In genomic region chr11:115765607-115766141, GRCm38 (mm10) we compare ENCODE assay signal across 8 mouse cellular contexts. TPM values are rescaled to one million over a fixed set of nuclear protein-coding genes. Genes with fewer than 3 reads are reported as not detected.
A peak's percentile ranks its signal among the peaks of the same experiment; 100 is the strongest.
DNase-seq lines count a peak whose midpoint lies in the region; ATAC-seq and TF ChIP-seq lines count a peak whose summit lies in the region.

No protein-coding gene starts in this region.

- H3K27me3 ChIP-seq in forebrain, embryonic 14.5 days (replicated peaks; ENCODE audit: control insufficient read depth, insufficient read depth, low read length): no peaks in the 10 kb centered on the region
- no peaks in the 10 kb centered on the region for H3K27me3 ChIP-seq in hindbrain, embryonic 16.5 days (replicated peaks; ENCODE audit: control insufficient read depth, insufficient read depth, low read length)
- no peaks in the 10 kb centered on the region for H3K27me3 ChIP-seq in neural tube, embryonic 15.5 days (replicated peaks)

- H3K27ac ChIP-seq in left cerebral cortex, adult 2 months: peak overlapping the region; percentile 98
- peak overlapping the region; percentile 37 for H3K27ac ChIP-seq in bone marrow, adult 2 months (ENCODE audit: control insufficient read depth, insufficient read depth, low read depth, low read length, poor library complexity)
- peak overlapping the region; percentile 93 for H3K27ac ChIP-seq in forebrain, embryonic 14.5 days (ENCODE audit: low read depth, low read length)
- H3K27ac ChIP-seq in hindbrain, embryonic 16.5 days (ENCODE audit: low read depth, low read length): peak overlapping the region; percentile 94
- H3K27ac ChIP-seq in neural tube, embryonic 15.5 days (replicated peaks): peak overlapping the region; percentile 94

- peak overlapping the region; percentile 99 for H3K4me3 ChIP-seq in left cerebral cortex, adult 2 months
- H3K4me3 ChIP-seq in bone marrow, adult 2 months (replicated peaks; ENCODE audit: control insufficient read depth, low read depth, low read length): peak overlapping the region; percentile 56
- peak overlapping the region; percentile 72 for H3K4me3 ChIP-seq in forebrain, embryonic 14.5 days (ENCODE audit: low read depth, low read length)
- H3K4me3 ChIP-seq in hindbrain, embryonic 16.5 days (ENCODE audit: low read length): peak overlapping the region; percentile 82
- peak overlapping the region; percentile 91 for H3K4me3 ChIP-seq in neural tube, embryonic 15.5 days (replicated peaks)

- peak overlapping the region; percentile 65 for H3K4me2 ChIP-seq in forebrain, embryonic 14.5 days (ENCODE audit: low read length)
- peak overlapping the region; percentile 80 for H3K4me2 ChIP-seq in hindbrain, embryonic 16.5 days (ENCODE audit: low read length)
- H3K4me2 ChIP-seq in neural tube, embryonic 15.5 days: peak overlapping the region; percentile 80

- H3K9me3 ChIP-seq in forebrain, embryonic 14.5 days (replicated peaks; ENCODE audit: control insufficient read depth, low read length): no peaks in the 10 kb centered on the region
- no peaks in the 10 kb centered on the region for H3K9me3 ChIP-seq in hindbrain, embryonic 16.5 days (ENCODE audit: control insufficient read depth, low read length)
- no peaks in the 10 kb centered on the region for H3K9me3 ChIP-seq in neural tube, embryonic 15.5 days (replicated peaks)

- no peak; the same call in 1 of the 2 replicates for TF ChIP-seq CTCF in left cerebral cortex, adult 2 months (IDR thresholded peaks at IDR 0.05)
- TF ChIP-seq CTCF in bone marrow, adult 2 months (IDR thresholded peaks at IDR 0.05; ENCODE audit: control insufficient read depth, insufficient read depth, low read length): no peak

- DNase-seq in left cerebral cortex, adult 2 months (ENCODE audit: extremely low spot score in 1 of 2, low spot score in 2 of 2): peak; percentile 44 to 48
- DNase-seq in left cerebral cortex, adult 11 months (ENCODE audit: low spot score): no peak
- peak; percentile 63 for DNase-seq in forebrain, embryonic 14.5 days (ENCODE audit: low spot score)
- DNase-seq in lung, adult 18-20 months: peak; percentile 64 to 71
- DNase-seq in ovary, postnatal 36 days (ENCODE audit: low spot score): no peak

- H3K9ac ChIP-seq in forebrain, embryonic 14.5 days (ENCODE audit: low read length): peak overlapping the region; percentile 96
- H3K9ac ChIP-seq in hindbrain, embryonic 16.5 days (ENCODE audit: low read depth, low read length): peak overlapping the region; percentile 92
- H3K9ac ChIP-seq in neural tube, embryonic 15.5 days (replicated peaks): peak overlapping the region; percentile 97

- no peaks in the 10 kb centered on the region for H3K36me3 ChIP-seq in forebrain, embryonic 14.5 days (ENCODE audit: control insufficient read depth, insufficient read depth, low read length)
- no peaks in the 10 kb centered on the region for H3K36me3 ChIP-seq in hindbrain, embryonic 16.5 days (ENCODE audit: control insufficient read depth, insufficient read depth, low read length)
- H3K36me3 ChIP-seq in neural tube, embryonic 15.5 days: no peaks in the 10 kb centered on the region

- intact Hi-C loops in left cerebral cortex, adult 2 months (cut with DNase I): no loop called here

- TF ChIP-seq POLR2A in bone marrow, adult 2 months (IDR thresholded peaks at IDR 0.05; ENCODE audit: borderline replicate concordance, control insufficient read depth, low read depth, low read length): peak; percentile 58; the same call in 1 of the 2 replicates

- WGBS in bone marrow, adult 2 months: under 1% methylated on average over 34 of the region's 34 CpGs
- WGBS in forebrain, embryonic 14.5 days: under 1% methylated on average over 33 of the region's 34 CpGs
- whole genome bisulfite sequencing in hindbrain, embryonic 16.5 days: 0% methylated on average over 32 of the region's 34 CpGs
- under 1% methylated on average over 34 of the region's 34 CpGs for WGBS in neural tube, embryonic 15.5 days

- peaks cover 1% of the 10 kb centered on the region; the same call in 1 of the 2 replicates for H3K4me1 ChIP-seq in bone marrow, adult 2 months (ENCODE audit: control insufficient read depth, insufficient read depth, low read length)
- H3K4me1 ChIP-seq in forebrain, embryonic 14.5 days (ENCODE audit: control insufficient read depth, insufficient read depth, low read length): peaks cover 14% of the 10 kb centered on the region
- H3K4me1 ChIP-seq in hindbrain, embryonic 16.5 days (ENCODE audit: control insufficient read depth, insufficient read depth, low read depth, low read length): peaks cover 22% of the 10 kb centered on the region
- peaks cover 37% of the 10 kb centered on the region for H3K4me1 ChIP-seq in neural tube, embryonic 15.5 days

- peak; percentile 83 for ATAC-seq in forebrain, embryonic 14.5 days
- ATAC-seq in hindbrain, embryonic 16.5 days: peak; percentile 87
- peak; percentile 83 for ATAC-seq in neural tube, embryonic 15.5 days (ENCODE audit: low FRiP score)

RNA-seq across cellular contexts. Expression of gene Tmem94, which starts 0.4 kb away (rescaled TPM):
- total RNA-seq in left cerebral cortex, adult 2 months (2021): 10 to 100 TPM; 62.3 to 62.7 TPM
- 12.0 and 25.5 TPM in 2 replicates for polyA plus RNA-seq in bone marrow, adult 2 months (2011; ENCODE audit: insufficient read depth, insufficient read length, low replicate concordance, missing spikeins)
- 12.4 and 19.6 TPM in 2 replicates for polyA plus RNA-seq in forebrain, embryonic 14.5 days (2014; fragmentation: Nextera tagmentation; extraction: Ambion mirVana)
- polyA plus RNA-seq in hindbrain, embryonic 16.5 days (2015; fragmentation: Nextera tagmentation; extraction: Ambion mirVana): 22.0 and 29.0 TPM in 2 replicates
- polyA plus RNA-seq in neural tube, embryonic 15.5 days (2015; fragmentation: Nextera tagmentation; extraction: Ambion mirVana): 20.3 and 21.2 TPM in 2 replicates

RNA-seq across cellular contexts. Expression of gene Caskin2, which starts 47.8 kb away (rescaled TPM):
- total RNA-seq in left cerebral cortex, adult 2 months (2021): 10 to 100 TPM; 18.1 to 18.8 TPM
- 4.2 and 6.7 TPM in 2 replicates for polyA plus RNA-seq in bone marrow, adult 2 months (2011; ENCODE audit: insufficient read depth, insufficient read length, low replicate concordance, missing spikeins)
- polyA plus RNA-seq in forebrain, embryonic 14.5 days (2014; fragmentation: Nextera tagmentation; extraction: Ambion mirVana): 8.0 and 8.9 TPM in 2 replicates
- 9.0 and 12.6 TPM in 2 replicates for polyA plus RNA-seq in hindbrain, embryonic 16.5 days (2015; fragmentation: Nextera tagmentation; extraction: Ambion mirVana)
- 9.8 and 10.2 TPM in 2 replicates for polyA plus RNA-seq in neural tube, embryonic 15.5 days (2015; fragmentation: Nextera tagmentation; extraction: Ambion mirVana)

RNA-seq across cellular contexts. Expression of gene Tsen54, which starts 48.9 kb away (rescaled TPM):
- 10 to 100 TPM; 12.4 to 14.2 TPM for total RNA-seq in left cerebral cortex, adult 2 months (2021)
- 10.3 and 11.6 TPM in 2 replicates for polyA plus RNA-seq in bone marrow, adult 2 months (2011; ENCODE audit: insufficient read depth, insufficient read length, low replicate concordance, missing spikeins)
- polyA plus RNA-seq in forebrain, embryonic 14.5 days (2014; fragmentation: Nextera tagmentation; extraction: Ambion mirVana): 15.2 and 19.1 TPM in 2 replicates
- polyA plus RNA-seq in hindbrain, embryonic 16.5 days (2015; fragmentation: Nextera tagmentation; extraction: Ambion mirVana): 18.7 and 23.3 TPM in 2 replicates
- 22.0 and 23.7 TPM in 2 replicates for polyA plus RNA-seq in neural tube, embryonic 15.5 days (2015; fragmentation: Nextera tagmentation; extraction: Ambion mirVana)

RNA-seq across cellular contexts. Expression of gene Grb2, which starts 57.3 kb away (rescaled TPM):
- 100 to 1,000 TPM; 186 to 196 TPM for total RNA-seq in left cerebral cortex, adult 2 months (2021)
- polyA plus RNA-seq in bone marrow, adult 2 months (2011; ENCODE audit: insufficient read depth, insufficient read length, low replicate concordance, missing spikeins): 35.9 and 53.6 TPM in 2 replicates
- polyA plus RNA-seq in forebrain, embryonic 14.5 days (2014; fragmentation: Nextera tagmentation; extraction: Ambion mirVana): 108 and 113 TPM in 2 replicates
- polyA plus RNA-seq in hindbrain, embryonic 16.5 days (2015; fragmentation: Nextera tagmentation; extraction: Ambion mirVana): 183 and 193 TPM in 2 replicates
- polyA plus RNA-seq in neural tube, embryonic 15.5 days (2015; fragmentation: Nextera tagmentation; extraction: Ambion mirVana): 192 and 194 TPM in 2 replicates

RNA-seq across cellular contexts. Expression of gene Llgl2, which starts 58.2 kb away (rescaled TPM):
- 1 to 10 TPM; 2.3 to 3.6 TPM for total RNA-seq in left cerebral cortex, adult 2 months (2021)
- 2.2 and 13.7 TPM in 2 replicates for polyA plus RNA-seq in bone marrow, adult 2 months (2011; ENCODE audit: insufficient read depth, insufficient read length, low replicate concordance, missing spikeins)
- polyA plus RNA-seq in forebrain, embryonic 14.5 days (2014; fragmentation: Nextera tagmentation; extraction: Ambion mirVana): 0.70 and 1.3 TPM in 2 replicates
- 1.3 and 2.1 TPM in 2 replicates for polyA plus RNA-seq in hindbrain, embryonic 16.5 days (2015; fragmentation: Nextera tagmentation; extraction: Ambion mirVana)
- 0.97 and 8.8 TPM in 2 replicates for polyA plus RNA-seq in neural tube, embryonic 15.5 days (2015; fragmentation: Nextera tagmentation; extraction: Ambion mirVana)

Comparison
In these comparisons a context has a peak if more than half of its experiments do, and no peak if none do; other contexts are left out.
1. DNase-seq: peak in left cerebral cortex, adult 2 months (2 of 2), forebrain, embryonic 14.5 days (single experiment) and lung, adult 18-20 months (2 of 2); none in left cerebral cortex, adult 11 months (single experiment) and ovary, postnatal 36 days (single experiment).
2. H3K27ac ChIP-seq: peak in every context shown above with its lines; median percentile 98 in left cerebral cortex, adult 2 months; 94 in hindbrain, embryonic 16.5 days; 94 in neural tube, embryonic 15.5 days; 93 in forebrain, embryonic 14.5 days; 37 in bone marrow, adult 2 months.
3. Peak in every context shown above with its lines, with median percentiles within 50 percentile points of each other: H3K4me3 ChIP-seq, ATAC-seq, H3K4me2 ChIP-seq and H3K9ac ChIP-seq.